Mouse (Mus musculus) spleen, postnatal 14 days (tissue): ENCODE data around the gene Gm5150.
A peak's percentile ranks its signal among the peaks of the same experiment; 100 is the strongest.
"Not testable (repeated sequence)": the region's sequence is repeated elsewhere in the genome, so short reads cannot be mapped to it uniquely, and the experiment has no call there.

Source experiments
- DNase-seq, 2 experiments: peaks; one replicate each; pipeline ENCODE4 v3.0.0; 2021 to 2022; ENCODE audit warnings: low spot score in 2 of 2

The Gm5150 gene

GRCm38 (mm10) chr3:16006215-16006614 is at the start of gene Gm5150:
Gene Gm5150, minus strand, starts transcription at chr3:16006437.
- no peak for DNase-seq

- DNase-seq: not testable (repeated sequence)
These were observed 45.5 kb upstream of the Gm5150 start for GRCm38 (mm10) chr3:16051736-16052135.

GRCm38 (mm10) chr3:16047288-16047687 is 41.1 kb upstream of the Gm5150 start:
- no peak for DNase-seq

GRCm38 (mm10) chr3:16043315-16043714 is 37.1 kb upstream of the Gm5150 start:
- peak in 1 of 2 experiments; percentile 7 for DNase-seq

GRCm38 (mm10) chr3:16024988-16025387 is 18.8 kb upstream of the Gm5150 start:
- DNase-seq: peak in 1 of 2 experiments; percentile 19

- DNase-seq: no peak
These were observed 16.0 kb upstream of the Gm5150 start for GRCm38 (mm10) chr3:16022214-16022613.

GRCm38 (mm10) chr3:16014456-16014855 is 8.2 kb upstream of the Gm5150 start:
- DNase-seq: not testable (repeated sequence)

- DNase-seq: no peak
These were observed 1.6 kb upstream of the Gm5150 start for GRCm38 (mm10) chr3:16007827-16008226.

- no peak for DNase-seq
These were observed 2.2 kb downstream of the Gm5150 start for GRCm38 (mm10) chr3:16003890-16004633.

GRCm38 (mm10) chr3:15999479-15999878 is 6.8 kb downstream of the Gm5150 start:
- not testable (repeated sequence) for DNase-seq

- DNase-seq: no peak
These were observed 24.0 kb downstream of the Gm5150 start for GRCm38 (mm10) chr3:15982216-15982615.

- DNase-seq: no peak
These were observed 49.3 kb downstream of the Gm5150 start for GRCm38 (mm10) chr3:15956921-15957320.
